Mouse (Mus musculus): ENCODE measurements around the gene Tlcd1. TPM values are rescaled to one million over a fixed set of nuclear protein-coding genes. Genes with fewer than 3 reads are reported as not detected.
"Not testable (repeated sequence)": the region's sequence is repeated elsewhere in the genome, so short reads cannot be mapped to it uniquely, and the experiment has no call there.

Tlcd1 gene
- 74.4 and 74.7 TPM in 2 replicates for polyA plus RNA-seq (2012; rRNA removed)

GRCm38 (mm10) chr11:78176402-78176862 lies at the start of gene Tlcd1, which contains the start of gene Nek8:
Gene Tlcd1 (plus strand): TSS chr11:78176711.
Gene Nek8 (minus strand): TSS chr11:78176675.
- DNase-seq (ENCODE audit: extremely low spot score in 1 of 2, low spot score in 1 of 2) = peak in 1 of 2 experiments; percentile 81

DNA sequence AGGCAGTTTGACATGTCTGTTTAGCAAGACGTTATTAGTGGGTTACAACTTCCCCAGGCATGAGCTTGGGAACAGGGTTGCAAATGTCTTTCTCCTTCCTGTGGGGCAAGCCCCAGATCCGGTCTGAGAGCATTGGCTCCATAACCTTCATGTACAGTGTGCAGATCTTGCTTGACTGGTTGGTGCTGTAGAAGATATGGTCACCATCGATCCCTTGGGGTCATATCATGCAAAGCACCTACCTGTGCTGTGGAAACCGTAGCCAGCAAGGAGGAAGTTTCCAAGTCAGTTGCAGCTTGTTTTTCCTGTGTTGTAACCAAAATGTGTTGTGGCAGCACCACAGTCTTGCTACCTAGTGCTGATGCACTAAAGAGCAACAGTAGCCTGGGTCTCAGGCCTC lies 49.8 kb upstream of the Tlcd1 start:
- no peak for DNase-seq (ENCODE audit: extremely low spot score in 1 of 2, low spot score in 1 of 2)

GRCm38 (mm10) chr11:78129458-78129857 lies 47.1 kb upstream of the Tlcd1 start:
- DNase-seq (ENCODE audit: extremely low spot score in 1 of 2, low spot score in 1 of 2) = no peak

GRCm38 (mm10) chr11:78133915-78134314 lies 42.6 kb upstream of the Tlcd1 start:
- no peak for DNase-seq (ENCODE audit: extremely low spot score in 1 of 2, low spot score in 1 of 2)

DNA sequence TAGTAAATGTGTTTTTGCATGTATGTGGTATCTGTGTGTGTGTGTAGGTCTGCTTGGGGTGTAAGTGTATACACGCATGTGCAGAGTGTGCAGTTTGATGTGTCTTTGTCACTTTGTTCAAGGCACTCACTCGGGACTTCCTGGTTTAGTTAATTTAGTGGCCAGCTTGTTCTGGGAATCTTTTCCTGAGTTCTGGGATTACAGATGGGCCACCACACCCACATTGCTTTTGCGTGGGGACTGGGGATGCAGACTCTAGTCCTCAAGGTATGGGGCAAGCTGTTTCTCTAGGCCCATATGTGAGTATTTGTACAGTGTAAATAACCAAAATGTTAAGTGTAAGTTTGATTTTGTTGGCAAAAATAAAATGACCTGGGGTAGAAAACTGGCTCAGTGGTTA lies 42.2 kb upstream of the Tlcd1 start:
- no peak for DNase-seq (ENCODE audit: extremely low spot score in 1 of 2, low spot score in 1 of 2)

- not testable (repeated sequence) for DNase-seq (ENCODE audit: extremely low spot score in 1 of 2, low spot score in 1 of 2)
Measured at GRCm38 (mm10) chr11:78135314-78135713, 41.2 kb upstream of the Tlcd1 start.

GRCm38 (mm10) chr11:78136132-78136531 lies 40.4 kb upstream of the Tlcd1 start:
- DNase-seq (ENCODE audit: extremely low spot score in 1 of 2, low spot score in 1 of 2) = no peak

DNA sequence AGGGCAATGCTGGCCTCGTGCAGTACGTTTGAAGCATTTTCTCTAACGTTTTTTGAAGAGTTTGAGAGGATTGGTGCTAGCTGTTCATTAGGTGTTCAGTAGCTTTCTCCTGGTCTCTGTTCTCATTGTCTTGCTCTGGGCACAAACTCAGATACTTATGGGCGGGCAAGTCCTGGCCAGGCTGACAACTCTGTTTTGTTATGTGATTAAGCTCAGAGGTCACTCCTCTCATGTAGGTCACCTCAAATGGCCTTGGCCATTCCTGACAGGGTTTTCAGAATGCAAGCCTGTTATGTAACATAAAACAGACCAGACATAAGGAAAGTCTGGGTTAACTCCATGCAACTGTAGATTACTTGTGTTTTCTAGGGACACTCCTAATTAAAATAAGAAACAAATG lies 38.9 kb upstream of the Tlcd1 start:
- DNase-seq (ENCODE audit: extremely low spot score in 1 of 2, low spot score in 1 of 2) = no peak

DNA sequence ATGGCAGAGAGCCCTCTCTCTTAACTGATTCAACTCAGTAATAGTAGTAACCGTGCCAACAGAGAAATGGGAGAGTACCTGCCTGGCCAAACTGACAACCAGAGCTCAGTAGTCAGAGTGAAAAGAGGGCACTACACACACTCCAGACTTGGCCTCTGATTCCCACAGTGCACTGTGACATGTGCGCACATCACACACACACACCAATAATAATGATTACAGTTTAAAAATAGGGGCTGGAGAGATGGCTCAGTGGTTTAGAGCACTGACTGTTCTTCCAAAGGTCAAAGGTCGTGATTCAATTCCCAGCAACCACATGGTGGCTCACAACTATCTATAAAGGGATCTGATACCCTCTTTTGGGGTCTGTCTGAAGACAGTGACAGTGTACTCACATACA lies 38.5 kb upstream of the Tlcd1 start:
- DNase-seq (ENCODE audit: extremely low spot score in 1 of 2, low spot score in 1 of 2) = no peak

GRCm38 (mm10) chr11:78140665-78141064 lies 35.8 kb upstream of the Tlcd1 start:
- no peak for DNase-seq (ENCODE audit: extremely low spot score in 1 of 2, low spot score in 1 of 2)

- DNase-seq (ENCODE audit: extremely low spot score in 1 of 2, low spot score in 1 of 2) = no peak
Measured at GRCm38 (mm10) chr11:78143520-78143919, 33.0 kb upstream of the Tlcd1 start.

DNA sequence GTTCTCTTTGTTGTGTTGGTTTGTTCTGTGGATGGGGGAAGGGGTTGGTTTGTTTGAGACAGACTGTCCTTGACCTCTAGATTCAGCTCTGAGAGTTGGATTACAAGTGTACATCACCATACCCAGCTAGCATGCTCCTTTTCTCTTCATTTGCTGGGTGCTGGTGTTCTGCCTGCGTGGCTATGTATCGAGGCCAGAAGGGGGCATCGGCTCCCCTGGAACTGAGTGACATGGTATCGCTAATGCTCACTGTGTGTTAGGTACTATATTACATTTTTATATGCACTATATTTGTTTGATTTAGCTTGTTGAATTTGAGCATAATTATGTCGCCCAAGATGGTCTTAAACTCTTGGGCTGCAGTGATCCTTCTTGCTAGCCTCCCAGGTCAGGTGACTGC lies 30.3 kb upstream of the Tlcd1 start:
- DNase-seq (ENCODE audit: extremely low spot score in 1 of 2, low spot score in 1 of 2) = no peak

DNA sequence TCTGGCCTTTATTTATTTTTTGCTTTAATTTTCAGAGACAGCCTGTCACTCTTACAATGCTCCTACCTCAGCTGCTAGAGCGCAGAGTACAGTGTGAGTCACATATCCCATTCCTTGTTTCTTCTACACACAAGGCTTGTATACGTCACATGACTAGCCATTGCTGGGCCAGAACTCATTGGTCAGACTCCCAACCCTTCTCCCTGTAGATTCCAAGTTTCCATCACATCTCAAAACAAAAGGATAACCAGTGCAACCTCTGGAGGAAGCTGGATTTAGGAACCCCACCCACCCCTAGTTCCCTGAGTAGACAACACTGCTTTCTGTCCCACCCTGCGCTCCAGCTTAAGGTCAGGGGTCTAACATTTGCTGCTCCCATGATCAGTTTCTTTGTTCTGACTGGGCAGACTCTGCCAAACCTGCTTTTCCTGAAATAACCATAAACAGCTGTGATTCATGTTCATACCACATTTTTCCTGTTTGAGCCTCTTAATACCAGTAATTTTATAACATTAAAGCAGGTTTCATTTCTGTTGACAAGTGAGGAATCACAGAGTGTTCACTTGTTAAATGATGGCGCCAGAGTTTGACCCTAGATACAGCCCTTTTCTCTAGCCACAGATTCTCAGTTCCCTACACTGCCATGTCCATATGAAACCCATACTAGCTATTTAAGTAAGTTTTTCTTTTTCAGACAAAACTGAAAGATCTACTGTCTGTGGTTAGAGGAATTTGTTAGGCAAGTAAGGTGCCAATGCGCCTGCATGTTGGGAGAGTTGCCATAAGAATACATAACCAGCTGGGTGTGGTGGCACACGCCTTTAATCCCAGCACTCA lies 29.6 kb upstream of the Tlcd1 start:
- DNase-seq (ENCODE audit: extremely low spot score in 1 of 2, low spot score in 1 of 2) = no peak

DNA sequence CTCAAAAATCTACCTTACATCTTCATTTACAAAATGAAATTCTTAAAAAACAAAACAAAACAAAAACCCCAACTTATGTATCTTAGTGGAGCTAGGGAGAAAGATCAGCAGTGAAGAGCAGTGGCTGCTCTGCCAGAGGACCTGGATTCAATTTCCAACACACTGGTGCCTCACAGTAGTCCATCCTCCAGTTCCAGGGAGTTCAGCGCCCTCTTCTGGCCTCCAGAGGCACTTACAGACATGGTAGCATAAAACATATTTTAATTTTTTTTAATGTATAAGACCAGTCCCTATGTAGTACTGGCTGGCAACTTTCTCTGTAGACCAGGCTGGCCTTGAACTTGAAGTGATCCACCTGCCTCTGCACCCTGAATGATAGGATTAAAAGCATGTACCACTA lies 25.4 kb upstream of the Tlcd1 start:
- DNase-seq (ENCODE audit: extremely low spot score in 1 of 2, low spot score in 1 of 2) = no peak

GRCm38 (mm10) chr11:78152299-78153231 lies 23.9 kb upstream of the Tlcd1 start:
- peak; percentile 83 to 87 for DNase-seq (ENCODE audit: extremely low spot score in 1 of 2, low spot score in 1 of 2)

DNA sequence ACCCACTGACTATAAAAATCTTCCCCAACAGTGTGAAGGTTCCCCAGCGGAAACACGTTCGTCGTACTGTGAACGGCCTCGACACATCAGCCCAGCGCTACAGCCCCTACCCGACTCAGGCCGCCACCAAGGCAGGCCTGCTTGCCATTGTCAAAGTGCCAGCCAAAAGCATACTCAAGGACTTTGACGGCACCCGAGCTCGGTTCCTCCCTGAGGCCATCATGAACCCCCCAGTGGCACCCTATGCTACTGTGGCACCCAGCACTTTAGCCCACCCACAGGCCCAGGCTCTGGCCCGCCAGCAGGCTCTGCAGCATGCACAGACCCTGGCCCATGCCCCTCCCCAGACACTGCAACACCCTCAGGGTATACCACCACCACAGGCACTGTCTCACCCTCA lies 22.7 kb upstream of the Tlcd1 start:
- DNase-seq (ENCODE audit: extremely low spot score in 1 of 2, low spot score in 1 of 2) = no peak

- DNase-seq (ENCODE audit: extremely low spot score in 1 of 2, low spot score in 1 of 2) = no peak
Measured at GRCm38 (mm10) chr11:78155674-78156073, 20.8 kb upstream of the Tlcd1 start.

GRCm38 (mm10) chr11:78156156-78156699 lies 20.3 kb upstream of the Tlcd1 start:
- DNase-seq (ENCODE audit: extremely low spot score in 1 of 2, low spot score in 1 of 2) = no peak

- peak; percentile 79 to 92 for DNase-seq (ENCODE audit: extremely low spot score in 1 of 2, low spot score in 1 of 2)
Measured at GRCm38 (mm10) chr11:78159096-78159495, 17.4 kb upstream of the Tlcd1 start.

DNA sequence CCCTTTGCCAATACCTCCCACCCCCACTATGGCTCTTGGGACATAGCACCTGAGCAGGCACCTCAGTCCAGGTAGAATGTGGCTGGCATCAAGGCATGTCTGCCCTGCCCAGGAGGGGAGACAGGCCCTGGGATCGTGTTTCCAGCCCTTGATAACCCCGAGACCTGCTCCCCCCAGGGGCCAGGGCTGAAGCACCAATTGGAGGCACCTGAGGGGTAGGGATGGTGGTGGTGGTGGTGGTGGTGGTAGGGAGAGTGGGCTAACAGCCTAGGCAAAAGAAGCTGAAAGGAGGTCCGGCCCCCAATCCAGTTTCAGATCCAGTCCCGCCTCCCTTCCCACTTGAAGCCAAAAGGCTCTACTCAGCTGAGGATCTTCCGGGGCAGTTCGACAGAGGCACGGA lies 17.0 kb upstream of the Tlcd1 start:
- DNase-seq (ENCODE audit: extremely low spot score in 1 of 2, low spot score in 1 of 2) = no peak

DNA sequence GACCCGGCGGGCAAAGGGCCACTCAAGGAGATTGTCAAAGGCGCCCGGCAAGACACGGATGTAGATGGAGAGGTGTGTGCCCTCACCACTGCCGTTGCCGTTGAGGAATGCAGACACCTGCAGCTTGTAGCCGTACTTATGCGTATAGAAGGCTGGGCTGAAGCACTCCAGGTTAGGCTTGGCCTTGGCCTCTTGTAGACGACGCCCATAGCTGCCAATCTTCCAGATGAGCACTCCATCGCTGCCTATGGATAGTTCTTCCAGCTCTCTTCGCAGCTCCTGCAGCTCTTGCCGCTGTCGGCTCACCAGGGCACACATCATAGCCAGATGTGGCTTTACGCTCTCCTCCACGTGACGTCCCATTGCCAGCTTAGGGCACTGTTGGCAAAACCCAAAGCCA lies 16.3 kb upstream of the Tlcd1 start:
- no peak for DNase-seq (ENCODE audit: extremely low spot score in 1 of 2, low spot score in 1 of 2)
